Mouse (Mus musculus) cortical plate, adult 2 months (tissue): ENCODE results near the gene Pitpnm1.

ENCODE experiments used
- CTCF ChIP-seq: fragments of 200-500 bp; IDR thresholded peaks from 2 replicates; pipeline ENCODE4 v1.5.1; 2011; ENCODE audit warnings: mild to moderate bottlenecking, control low read depth, low read length; ENCODE audit not compliant: insufficient read depth; ENCODE audit errors: extremely low read depth
- POLR2A ChIP-seq: fragments of 200-500 bp; IDR thresholded peaks from 2 replicates; pipeline ENCODE4 v1.6.1; 2011; ENCODE audit warnings: mild to moderate bottlenecking, low read length, control low read depth; ENCODE audit not compliant: insufficient read depth; ENCODE audit errors: extremely low read depth

GRCm38 (mm10) chr19:4142416-4143173 is 42.8 kb downstream of the Pitpnm1 start:
- no peak for TF ChIP-seq CTCF
- no peak for TF ChIP-seq POLR2A
